Mouse (Mus musculus) lung, adult 18-20 months (tissue): Measurements from ENCODE around the gene Map2k6.

Experiments
- DNase-seq, 2 experiments: peaks; one replicate each; pipeline ENCODE4 v3.0.0; 2022; ENCODE audit warnings: mixed read lengths in 2 of 2

Gene Map2k6

DNA sequence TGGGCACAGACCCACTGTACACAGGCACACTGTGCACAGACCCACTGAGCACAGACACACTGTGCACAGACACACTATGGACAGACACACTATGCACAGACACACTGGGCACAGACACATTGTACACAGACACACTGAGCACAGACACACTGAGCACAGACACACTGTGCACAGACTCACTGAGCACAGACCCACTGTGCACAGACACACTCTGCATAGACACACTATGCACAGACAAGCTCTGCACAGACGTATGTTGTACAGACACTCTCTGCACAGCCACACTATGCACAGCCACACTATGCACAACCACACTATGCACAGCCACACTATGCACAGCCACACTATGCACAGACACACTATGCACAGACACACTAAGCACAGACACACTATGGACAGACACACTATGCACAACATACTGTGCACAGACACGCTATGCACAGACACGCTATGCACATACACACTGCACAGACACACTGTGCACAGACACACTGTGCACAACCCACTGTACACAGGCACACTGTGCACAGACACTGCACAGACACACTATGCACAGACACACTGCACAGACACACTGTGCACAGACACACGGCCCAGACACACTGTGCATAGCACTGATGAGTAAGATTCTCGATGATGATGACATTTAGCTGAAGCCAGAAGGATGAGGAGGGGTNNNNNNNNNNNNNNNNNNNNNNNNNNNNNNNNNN is 54.7 kb downstream of the Map2k6 start:
- DNase-seq = no peak

DNA sequence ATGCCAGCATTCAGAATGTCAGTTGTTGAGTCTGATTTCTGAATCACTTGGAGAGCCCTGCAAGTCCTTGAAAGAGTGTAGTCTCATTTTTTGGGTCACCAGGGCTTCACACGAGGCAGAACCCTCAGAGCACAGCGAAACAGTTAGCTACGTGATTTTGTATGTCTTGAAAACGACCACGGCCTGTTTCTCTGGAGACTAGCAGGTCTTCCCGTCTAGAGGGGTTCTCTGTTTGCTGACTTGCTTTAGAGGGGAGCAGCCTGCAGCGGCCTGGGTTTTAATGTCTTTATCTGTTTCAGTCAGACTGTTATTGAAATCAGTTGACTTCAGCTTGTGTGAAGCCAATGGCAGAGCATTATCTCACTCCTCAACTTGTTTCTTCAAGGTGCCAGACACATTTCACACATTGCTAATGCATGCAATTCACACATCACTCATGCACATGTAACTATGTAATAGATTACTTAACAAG is 58.6 kb downstream of the Map2k6 start:
- DNase-seq = no peak

DNA sequence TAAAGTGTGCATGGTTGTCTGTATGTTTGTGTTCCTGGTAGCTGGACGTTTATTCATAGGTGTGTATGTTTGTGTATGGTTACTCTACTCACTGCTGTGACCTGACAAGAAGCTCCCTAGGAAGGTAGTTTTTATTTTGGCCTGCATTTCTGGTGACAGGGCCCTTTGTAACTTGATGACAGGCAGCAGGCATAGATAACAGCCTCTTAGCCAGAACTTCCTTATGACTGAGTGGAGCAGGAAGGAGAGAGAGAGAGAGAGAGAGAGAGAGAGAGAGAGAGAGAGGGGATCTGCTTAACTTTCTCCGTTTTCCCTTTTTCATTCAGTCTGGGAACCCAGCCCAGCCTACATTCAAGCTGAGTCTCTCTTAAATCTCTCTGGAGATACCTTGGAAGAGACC is 61.6 kb downstream of the Map2k6 start:
- DNase-seq = no peak

DNA sequence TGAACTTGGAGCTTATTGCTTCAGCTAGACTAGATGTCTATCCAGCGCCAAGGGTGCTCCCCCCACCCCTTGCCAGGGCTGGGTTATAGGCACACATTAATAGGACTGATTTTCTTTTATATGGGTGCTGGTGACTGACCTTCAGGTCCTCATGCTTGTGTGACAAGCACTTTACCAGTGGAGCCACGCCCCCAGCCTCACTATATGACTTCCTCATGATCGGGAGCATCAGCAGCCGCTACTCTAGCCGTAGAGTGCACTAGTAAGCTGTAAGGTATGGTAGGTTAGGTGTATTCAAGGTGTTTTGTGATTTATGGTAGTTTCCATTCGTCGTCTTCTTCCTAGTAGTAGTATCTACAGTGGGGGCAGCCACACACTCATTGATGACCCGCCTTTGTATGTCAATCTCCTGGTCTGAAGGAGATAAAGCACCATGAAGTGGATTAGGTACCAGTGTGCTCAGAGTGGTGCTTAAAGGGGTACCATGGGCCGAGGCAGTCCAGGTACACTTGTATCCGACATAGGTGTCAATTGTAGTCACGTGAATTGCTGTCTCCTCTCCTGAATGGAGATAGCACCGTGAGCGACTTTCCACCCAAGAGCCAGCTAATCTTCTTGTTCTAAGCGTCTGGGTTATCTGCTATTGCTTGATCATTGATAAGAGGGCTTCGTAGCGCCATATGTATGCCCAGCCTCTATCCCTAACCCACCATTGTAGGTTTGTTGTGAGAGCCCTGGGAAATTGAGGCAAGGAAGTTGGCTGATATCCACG is 62.8 kb downstream of the Map2k6 start:
- DNase-seq = no peak

DNA sequence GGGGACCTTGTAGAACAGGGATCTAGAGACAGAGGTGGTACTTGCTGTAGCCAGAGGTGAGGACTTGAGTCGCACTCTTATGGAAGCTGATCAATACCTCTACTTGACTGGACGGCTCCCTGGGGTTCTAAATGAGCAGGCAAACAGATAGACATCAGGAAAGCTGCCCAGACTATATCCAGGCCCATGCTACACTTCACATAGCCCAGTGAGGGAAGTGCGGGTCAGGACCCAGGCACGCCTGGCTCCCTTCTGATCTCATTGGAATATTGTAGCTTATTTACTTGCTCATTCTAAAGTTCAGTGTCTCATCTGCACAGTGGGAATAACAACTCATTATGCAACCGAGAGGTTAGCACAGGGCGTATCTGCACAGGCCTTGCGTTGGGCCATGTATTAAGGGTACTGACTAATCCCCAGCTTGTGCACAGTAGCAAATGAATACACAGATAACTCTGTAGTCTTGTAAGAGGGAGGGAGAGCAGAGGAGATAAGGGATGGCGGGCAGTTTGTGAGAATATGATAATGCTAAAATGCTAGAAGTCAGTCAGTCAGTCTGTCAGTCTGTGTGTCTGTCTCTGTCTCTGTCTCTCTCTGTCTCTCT is 64.2 kb downstream of the Map2k6 start:
- no peak for DNase-seq

DNA sequence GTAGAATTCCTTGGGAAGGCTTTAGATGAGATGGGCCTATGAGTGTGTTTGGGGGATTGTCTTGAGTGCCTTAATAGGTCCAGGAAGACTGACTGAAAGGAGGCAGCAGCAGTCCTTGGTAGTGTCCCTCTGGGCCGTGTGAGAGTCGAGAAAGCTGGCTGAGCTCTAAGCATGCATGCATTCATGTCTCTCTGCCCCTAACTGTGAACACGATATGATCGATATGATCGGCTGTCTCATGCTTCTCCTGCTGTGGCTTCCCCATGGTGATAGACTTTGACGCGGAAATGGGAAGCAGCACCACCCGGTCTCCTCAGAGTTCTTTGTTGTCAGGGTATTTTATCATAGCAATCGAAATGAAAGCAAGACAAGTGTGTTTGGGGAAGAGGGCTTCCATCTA is 64.9 kb downstream of the Map2k6 start:
- no peak for DNase-seq

DNA sequence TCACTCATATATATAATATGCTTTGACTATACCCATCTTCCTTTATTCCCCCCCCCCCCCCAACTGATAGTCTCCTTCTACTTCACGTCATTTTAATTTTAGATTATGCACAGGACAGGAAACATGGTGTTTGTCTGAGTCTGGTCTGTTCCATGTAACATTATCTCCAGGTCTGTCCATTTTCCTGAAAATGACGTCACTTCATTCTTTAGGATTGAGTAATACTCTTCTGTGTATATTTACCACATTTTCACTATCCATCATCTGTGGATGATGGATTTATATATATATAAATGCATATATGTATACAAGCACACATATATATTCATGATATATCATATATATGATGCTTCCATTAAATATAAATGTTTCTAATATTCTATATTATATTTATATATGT is 70.1 kb downstream of the Map2k6 start:
- no peak for DNase-seq

DNA sequence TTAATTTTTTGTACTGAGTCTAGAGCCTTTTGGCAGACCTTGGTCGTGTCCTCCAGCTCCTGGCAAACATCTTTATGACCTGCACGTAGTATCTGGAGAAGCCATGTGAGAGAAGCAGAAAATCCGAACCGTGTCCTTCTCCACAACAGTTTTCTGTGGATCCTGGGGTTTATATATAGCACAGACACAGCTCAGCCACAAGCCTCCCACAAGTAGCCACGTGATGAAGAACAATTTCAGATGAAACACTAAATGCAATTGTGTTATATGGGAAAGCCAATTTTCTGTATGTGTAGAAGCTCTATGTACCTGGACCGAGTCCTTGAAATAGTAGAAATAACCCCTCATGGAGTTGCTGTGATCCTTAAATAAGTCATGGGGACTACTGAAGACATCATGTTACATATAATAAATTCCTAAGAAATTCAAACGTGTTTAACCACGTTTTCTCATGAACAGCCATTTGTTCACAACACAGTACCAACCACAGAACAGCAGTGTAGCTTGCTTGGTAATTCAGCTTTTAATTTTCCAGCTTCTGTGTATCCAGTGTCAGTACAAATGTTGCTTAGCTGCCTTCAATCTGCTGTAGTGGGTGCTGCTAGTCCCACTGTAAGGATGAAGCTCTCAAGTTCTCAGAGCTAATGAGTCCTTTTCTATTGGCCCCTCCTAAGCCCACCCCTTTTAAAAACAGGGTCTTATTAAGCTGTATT is 71.8 kb downstream of the Map2k6 start:
- DNase-seq = no peak

DNA sequence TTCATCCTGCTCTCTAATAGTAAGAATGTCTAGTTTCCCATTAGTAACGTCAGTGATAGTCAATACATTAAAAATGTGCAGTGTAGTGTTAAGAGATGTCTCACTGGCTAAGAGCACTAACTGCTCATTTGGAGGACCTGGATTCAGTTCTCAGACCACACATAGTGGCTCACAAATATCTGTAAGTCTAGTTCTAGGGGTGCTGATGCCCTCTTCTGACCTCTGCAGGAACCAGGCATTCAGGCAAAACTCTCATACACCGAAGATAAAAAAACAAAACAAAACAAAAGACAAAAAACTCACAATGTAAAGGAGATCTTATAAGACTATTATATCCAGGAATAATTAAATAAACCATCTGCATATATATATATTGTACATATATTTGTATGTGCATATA is 72.4 kb downstream of the Map2k6 start:
- no peak for DNase-seq

DNA sequence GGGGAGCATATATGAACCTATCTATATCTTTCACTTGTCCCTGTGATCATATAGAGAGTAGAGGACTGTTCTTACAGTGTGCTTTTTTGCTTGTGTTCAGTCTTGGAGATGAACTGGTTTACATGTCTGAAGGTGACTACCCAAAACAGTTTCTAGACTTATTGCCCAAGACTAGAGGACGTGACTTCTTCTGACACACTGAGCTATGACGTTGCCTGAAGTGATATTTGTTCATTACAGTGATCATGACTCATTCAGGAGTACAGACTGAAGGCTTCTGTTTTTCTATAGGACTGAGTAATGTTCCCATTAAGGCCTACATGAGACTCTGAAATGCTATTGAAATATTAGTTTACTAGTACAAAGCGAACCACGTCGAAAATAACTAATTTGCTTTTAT is 73.2 kb downstream of the Map2k6 start:
- DNase-seq = no peak

DNA sequence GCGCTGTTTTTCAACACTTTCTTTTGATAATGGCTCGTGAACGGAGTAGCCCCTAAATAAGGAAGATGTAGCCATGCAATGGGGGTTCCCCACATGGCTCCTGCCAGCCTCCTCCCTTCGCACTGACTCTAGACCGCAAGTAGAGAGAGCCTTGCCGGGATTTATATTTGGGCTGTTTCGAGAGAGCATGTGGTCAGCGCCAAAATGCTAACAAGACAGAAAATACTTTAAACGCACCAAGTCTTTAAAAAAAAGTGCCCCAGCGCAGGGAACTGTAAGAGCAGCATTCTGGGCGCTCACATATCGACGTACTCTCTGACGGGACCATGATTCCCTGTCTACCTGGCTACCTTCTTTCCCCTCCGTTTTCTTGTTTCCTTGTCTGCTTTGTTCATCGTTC is 74.6 kb downstream of the Map2k6 start:
- DNase-seq = no peak

DNA sequence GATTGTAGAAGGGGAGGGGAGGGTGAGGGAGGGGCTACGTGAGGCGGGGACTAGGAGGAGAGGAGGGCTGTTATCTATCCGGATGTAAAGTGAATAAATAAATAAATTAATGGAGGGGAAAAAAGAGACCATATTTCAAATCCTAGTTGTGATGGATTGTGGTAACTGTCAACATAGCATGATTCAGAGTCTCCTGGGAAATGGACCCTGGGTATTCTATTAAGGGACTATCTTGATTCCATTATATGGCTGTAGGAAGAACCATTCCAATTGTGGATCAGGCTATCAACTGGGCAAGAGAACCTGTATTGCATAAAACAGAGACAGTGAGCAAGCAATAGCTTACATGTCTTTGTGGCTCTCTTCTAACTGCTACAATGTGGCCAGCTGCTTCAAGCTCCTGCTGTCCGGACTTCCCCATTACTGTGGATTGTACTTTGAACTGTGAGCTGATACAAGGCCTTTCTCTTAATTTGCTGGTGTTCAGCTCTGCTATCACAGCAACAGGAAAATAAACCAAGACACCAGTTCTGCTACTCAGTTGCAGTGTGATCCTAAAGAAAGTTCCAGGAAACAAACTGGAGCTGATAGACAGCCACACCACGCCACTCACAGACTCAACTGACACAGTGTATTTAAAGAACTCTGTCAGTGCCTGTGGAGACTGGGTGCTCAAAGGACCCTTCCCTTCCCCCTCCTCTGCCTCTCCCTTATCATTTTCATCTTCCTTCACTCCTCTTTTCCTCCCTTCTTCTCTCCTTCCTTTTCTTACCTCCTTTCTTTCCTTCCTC is 77.6 kb downstream of the Map2k6 start:
- DNase-seq = no peak

DNA sequence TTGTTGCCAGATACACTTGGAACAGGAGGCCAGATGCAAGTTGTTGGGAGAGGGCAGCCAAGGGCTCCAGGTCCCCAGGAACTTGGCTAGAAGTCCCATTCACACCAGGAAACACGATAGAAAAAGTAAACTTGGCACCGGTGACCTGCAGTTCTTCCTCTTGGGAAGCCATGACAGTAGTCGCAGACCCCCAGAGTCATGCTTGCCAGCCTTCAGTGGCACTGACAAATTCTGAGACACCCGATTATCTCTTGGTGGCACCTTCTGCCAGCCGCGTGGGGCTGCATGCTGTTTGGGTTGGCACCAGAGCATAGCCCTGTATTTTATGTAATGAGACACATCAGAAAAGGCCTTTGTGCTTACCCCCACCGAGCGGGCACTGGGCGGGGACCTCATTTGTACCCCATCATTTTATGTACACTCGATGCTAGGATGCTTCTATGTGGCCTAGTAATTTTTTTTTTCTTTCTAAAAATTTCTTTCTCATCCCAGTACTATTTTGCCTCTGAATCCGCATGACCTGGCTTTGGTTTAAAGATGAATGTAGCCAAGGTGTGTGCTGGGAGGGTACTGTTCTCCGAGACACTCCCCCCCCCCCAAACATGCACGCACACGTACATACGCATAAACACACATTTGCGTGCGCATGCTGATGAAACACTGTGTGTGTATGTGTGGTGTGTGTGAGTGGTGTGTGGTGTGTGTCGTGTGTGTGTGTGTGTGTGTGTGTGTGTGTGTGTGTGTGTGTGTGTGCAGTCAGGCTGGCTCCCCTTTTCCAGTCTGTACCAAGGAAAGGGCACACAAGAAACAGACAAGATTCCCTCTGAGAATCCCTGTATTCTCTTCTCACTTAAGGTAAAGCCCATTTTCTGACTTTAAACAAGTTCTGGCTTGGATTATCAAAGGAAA is 79.3 kb downstream of the Map2k6 start:
- no peak for DNase-seq

DNA sequence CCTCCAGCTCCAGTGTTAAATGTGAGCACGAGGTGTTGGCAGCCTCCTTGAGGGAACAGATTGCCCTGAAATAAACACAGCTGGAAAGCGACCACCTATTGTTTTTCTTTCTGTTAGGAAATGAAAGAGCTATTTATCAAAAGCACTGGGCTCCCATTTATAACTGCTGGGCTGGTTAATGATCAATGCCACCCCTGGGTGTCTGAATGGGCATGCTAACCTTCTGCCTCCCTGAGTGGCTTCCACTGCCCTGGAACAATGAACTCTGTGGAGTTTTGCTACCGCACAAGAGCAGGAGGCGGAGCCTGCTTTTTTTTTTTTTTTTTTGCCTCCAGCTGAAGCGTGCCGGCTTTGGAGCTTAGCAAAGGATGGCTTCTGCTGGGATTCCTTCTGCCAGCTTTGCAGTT is 80.1 kb downstream of the Map2k6 start:
- DNase-seq = peak in 1 of 2 experiments; percentile 15

DNA sequence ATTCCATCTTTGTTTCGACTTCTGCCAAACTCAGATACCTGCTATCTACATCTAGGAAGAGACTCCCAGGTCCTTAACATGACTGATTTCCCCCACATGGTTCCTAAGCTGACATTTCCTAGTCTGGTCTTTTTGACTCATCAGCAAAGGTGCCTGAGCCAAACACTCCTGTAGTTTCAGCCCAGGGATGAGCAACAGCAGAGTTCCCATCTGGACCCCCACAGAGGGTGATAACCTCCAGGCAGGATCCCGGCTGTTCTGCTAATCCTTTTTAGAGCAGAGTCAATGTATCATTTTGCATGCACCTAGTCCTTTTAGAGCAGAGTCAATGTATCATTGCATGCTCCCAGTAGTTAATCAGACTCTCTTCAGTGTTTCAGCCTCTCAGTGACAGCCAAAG is 82.5 kb downstream of the Map2k6 start:
- no peak for DNase-seq

DNA sequence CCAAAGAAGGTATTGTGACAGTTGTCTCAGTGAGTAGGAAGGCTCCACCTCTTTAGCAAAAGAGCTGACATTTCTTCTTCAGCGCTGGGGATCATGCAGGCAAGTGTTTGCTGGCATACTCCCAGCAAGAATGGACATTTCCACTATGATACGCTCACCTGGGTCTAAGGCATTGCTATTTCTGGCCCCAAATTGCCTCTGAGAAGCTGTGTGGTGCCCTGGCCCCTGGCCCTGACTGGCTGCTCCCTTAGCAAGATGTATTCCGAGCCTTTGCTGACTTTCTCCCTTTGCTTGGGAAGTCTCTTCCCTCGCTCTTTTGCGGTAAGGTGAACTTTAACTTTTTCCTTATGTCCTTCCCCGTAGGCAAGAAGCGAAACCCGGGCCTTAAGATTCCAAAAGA is 83.3 kb downstream of the Map2k6 start:
- DNase-seq = no peak

DNA sequence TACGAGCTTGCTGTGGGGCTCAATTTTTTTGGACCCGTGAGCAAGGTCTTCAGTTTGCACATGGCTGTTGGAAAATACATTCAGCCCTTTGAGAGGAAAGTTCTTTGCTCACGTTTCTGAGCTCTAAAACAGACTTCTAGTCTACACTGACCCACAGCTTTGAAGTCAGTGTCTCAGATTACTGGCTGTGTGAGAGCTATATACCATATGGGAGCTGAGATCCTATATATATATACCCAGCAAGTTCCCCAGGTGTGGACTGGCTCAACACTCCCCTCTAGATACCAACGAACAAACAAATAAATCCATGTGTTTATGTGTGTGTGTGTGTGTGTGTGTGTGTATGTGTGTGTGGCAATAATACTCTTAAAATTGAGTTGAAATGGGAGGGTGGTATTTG is 83.7 kb downstream of the Map2k6 start:
- no peak for DNase-seq

DNA sequence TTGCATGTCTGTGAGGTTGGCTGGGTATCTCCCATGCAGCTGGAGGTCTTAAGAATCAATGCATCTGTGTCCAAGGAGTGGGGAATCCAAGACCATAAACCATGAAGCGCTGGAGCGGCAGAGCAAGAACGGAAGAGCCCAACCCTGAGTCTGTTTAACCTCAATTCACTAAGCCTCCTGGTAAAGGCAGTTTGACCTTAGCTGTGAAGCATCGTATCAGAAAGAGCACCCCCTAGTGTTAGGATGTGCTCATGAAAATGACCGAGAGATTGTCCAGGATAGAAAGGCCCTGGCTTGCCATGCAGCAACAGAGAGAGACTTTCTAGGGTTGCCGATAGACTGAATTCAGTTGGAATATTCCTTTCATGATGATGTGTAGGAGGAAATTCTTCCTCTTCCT is 84.2 kb downstream of the Map2k6 start:
- DNase-seq = peak; percentile 14 to 29

DNA sequence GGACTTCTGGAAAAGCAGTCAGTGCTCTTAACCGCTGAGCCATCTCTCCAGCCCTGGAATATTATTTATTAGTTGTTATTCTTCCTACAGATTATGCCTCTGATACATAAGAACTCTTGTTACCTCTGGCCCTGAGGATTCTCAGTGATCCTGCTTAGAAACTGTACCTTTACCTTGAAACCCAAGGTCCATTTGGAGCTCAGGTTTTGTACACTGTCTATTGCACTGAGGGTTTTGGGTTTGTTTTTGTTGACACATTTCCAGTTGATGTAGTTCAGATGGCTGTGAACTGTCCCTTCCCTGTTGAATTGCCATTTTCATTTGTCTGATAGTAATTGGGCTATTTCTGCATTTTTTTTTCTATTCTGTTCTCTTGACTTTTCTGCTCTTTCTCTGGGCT is 85.5 kb downstream of the Map2k6 start:
- no peak for DNase-seq

DNA sequence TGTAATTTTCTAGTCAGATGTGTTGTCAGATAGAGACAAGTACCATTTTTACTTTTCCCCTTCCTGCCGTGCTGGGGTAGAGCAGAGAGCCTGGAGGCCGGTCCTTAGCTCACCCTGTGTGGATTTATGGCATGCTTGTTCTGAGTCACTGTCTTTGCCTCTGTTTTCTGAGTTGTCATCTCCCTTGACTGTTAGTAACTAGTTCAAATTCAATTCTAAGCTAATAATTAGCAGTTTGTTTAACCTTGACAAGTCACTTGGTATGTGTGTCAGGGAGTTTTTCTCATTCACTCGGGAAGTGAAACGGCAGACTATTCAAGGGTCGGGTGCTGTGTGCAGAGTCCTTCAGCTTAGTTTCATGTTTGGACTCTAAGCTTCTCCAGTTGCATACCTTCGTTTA is 86.2 kb downstream of the Map2k6 start:
- no peak for DNase-seq

DNA sequence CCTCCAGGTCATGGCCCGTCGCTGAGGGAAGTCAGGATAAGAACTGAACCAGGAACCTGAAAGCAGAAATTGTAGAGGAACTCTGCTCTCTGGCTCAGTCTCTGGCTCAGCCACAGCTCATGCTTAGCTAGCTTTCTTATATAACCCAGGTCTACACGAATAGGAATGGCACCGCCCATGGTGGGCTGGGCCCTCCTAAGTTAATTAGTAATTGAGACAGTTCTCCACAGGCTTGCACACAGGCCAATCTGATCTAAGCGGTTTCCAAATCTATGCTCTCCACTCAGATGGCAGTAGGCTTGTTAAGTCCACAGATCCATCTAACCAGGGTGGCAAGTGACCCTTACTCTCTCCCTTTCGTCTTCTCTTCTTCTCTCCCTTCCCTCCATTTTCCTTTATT is 88.9 kb downstream of the Map2k6 start:
- no peak for DNase-seq

DNA sequence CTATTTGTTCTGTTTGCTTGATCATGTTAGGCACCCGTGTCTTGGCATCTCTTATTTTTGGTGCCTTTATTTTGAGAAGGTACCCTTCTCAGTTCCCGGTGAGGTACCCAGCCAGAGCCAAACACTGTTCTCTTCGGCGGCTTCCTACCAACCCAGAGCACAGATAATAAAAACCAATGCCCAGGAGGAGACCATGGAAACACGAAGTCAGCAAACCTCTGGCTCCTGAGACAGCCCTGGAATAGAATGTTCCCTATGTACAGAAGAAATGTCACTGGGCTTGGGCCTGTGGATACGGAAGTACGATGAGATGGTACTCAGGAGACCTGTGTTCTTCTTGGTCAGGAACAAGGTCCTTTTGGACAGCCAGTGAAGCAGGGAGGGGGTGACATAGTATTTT is 89.4 kb downstream of the Map2k6 start:
- no peak for DNase-seq
